Mouse (Mus musculus) common myeloid progenitor, adult 5-6 weeks (primary cell): ENCODE results near the gene Rnf152. TPM values are rescaled to one million over a fixed set of nuclear protein-coding genes. Genes with fewer than 3 reads are reported as not detected.

ENCODE experiments used
- ATAC-seq: replicated peaks from 2 replicates; pipeline ENCODE4 v1.8.0; 2016; ENCODE audit warnings: low read depth, mild to moderate bottlenecking, moderate TSS enrichment, inconsistent platforms; ENCODE audit not compliant: poor library complexity, severe bottlenecking
- total RNA-seq: library from RNA; stranded (forward); fragments of 200-1000, 187-1606 nt; gene quantifications from 2 replicates; pipeline ENCODE4 v1.2.3, GENCODE M21; 2017

Rnf152 gene
- total RNA-seq, 1 experiment from 2014 or later = not detected

DNA sequence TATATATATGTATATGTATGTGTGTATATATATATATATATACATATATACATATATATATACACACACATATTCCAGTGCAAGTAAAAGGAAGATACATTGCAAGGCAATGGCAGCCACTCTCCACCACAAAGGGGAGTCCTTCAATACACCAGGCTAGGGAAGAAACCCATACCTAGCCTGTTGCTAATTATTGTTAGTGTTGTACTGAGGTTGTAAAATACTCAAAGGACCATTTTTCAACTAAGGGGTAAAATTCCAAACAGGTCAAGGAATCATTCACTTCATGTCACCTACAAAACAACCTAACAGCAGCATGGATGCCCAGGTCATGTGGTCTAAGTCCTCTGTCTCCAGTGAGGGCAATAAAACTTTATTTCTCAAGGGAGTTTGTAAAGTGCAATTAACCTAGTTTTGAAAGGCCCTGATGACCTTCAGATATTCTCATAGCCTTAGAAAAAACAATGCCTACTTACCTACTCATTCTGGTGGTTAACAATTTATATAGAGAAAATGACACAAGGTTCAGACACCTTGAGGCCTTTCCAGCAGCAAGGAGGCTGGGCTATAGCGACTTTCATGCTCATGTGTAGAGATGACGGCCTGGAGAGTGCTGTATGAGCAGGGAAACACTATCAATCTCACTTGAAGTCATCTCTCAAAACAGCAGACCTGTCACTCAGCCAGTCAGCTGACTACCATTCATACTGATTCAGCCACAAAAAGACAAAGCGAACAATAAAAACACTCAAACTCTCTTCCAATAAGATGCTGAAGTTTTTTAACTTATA, 42.3 kb downstream of the Rnf152 start:
- no peak for ATAC-seq

GRCm38 (mm10) chr1:105312601-105312901, 44.0 kb downstream of the Rnf152 start:
- ATAC-seq = no peak

GRCm38 (mm10) chr1:105311899-105312600, 44.5 kb downstream of the Rnf152 start:
- no peak for ATAC-seq

GRCm38 (mm10) chr1:105302164-105302563, 54.3 kb downstream of the Rnf152 start:
- no peak for ATAC-seq

DNA sequence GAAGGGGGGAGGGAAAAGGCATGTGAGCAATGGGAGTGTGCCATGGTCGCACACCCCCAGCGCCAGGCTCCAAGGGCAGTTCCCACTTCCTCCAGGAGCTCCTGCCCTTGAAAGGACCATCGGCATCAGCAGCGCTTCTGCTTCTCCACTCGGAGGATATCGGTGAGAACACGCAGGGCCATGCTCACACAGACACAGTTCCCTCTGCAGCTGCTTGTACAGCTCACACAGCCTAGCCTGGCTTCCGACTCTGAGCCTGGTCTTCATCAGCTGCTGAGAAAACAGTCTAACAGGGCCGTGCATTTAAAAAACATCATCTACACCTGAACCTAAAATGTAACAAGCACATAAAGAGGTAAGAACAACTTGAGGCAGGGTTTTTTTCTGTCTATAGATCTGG, 54.7 kb downstream of the Rnf152 start:
- ATAC-seq = no peak

- ATAC-seq = no peak
These were observed 64.7 kb downstream of the Rnf152 start for GRCm38 (mm10) chr1:105291859-105292258.

DNA sequence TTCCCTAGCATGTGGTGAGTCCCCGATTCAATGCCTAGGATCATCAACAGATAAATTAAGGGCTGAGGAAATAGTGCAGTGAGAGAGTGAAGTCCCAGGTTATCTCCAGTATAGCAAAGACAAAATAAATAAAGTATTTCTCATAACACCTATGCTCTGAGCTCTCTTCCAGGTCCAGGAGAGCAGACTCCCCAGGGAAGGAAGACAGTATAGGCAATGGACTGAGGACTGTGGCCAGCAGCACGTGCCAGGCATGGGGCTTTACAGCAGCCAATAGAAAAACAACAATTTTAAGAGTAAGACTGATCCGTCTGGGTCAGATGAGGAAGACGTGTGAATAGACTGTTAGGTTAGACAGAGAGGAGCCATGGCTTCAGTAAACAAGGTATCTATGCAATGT, 69.0 kb downstream of the Rnf152 start:
- no peak for ATAC-seq

- ATAC-seq = no peak
These were observed 69.6 kb downstream of the Rnf152 start for GRCm38 (mm10) chr1:105286906-105287305.

DNA sequence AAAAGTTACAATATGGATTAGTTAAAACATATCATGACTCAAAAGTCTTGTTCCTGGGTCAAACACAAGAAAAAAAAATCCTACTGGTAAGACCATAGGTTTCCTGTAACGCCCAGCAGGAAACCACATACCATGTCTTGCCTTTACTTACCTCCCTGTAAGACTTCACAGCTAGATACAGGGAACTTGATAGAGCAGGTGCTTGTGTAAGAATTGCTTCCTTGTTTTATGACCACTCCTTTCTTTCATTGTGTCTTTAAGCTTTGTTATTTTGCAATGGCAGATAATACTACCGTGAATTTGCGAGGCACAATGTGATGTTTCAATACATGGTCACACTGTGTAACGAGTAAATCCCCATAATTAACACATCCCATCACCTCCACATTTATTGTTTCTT, 71.5 kb downstream of the Rnf152 start:
- 0 out of 2 replicates have a peak, but pooled peaks have one; percentile 11 for ATAC-seq

GRCm38 (mm10) chr1:105284116-105284515, 72.4 kb downstream of the Rnf152 start:
- 0 out of 2 replicates have a peak, but pooled peaks have one; percentile 15 for ATAC-seq

DNA sequence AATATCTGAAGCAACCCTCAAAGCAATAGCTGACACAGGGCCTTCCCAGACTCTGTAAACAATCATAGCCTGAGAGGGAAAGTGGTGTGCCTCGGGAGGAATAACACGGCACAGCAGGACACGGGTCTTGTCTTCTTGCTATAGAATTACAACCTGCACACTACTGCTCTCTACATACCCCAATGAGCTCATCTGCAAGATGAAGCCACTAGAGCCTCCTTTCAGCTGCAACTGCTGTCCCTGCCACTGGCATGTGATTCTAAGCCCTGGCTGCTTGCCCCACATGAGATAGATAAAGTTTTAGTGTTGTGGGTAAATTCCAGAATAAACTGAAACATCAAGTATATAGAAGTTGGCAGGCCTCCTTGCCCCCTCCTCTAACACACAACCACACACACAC, 75.2 kb downstream of the Rnf152 start:
- no peak for ATAC-seq

DNA sequence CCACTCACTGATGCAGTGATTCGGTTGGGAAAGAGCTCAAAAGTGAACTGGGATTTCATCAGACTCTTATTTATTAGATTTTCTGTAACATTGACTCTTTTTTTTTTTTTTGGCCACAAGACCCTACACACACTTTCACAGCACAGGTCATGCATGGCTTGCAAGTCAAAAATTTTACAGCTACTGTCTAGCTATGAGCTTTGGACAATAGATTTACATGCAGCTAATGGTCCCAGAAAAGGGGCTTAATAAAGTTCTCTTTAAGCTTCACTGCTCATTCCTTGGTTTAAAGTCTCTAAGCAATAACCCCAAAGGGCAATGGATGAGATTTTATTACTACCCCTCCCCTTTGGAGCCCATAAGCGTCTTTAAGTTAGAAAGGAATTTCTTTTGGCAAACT, 76.3 kb downstream of the Rnf152 start:
- no peak for ATAC-seq

DNA sequence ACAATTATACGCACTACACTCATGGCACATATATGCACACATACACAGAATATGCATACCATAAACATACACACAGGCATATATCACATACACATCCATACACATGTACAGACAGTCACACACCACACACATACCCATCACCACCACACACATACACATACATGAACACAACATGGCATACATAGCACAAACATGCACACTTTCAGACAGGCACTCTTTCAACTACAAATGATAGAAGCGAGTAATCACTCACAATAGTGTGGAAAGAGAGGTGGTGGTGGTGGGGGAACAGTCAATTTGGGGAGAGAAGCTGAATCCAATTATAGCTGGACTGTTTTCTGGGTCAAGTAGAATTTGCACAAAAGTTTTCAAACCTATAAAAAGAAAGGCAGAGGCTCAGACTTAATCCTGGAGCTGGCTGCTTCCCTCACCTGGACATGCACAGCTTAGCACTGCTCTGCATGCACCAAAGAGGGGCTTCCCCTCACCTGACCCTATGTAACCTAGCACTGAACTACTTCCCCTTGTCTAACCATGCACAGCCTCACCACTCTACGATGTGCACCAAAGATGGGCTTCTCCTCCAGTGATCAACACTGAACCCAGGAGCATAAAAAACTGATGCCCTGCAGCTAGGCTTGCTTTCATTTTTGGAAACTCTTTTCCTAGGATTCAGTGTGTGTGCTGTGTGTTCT, 81.9 kb downstream of the Rnf152 start:
- no peak for ATAC-seq

- ATAC-seq = no peak
These were observed 85.4 kb downstream of the Rnf152 start for GRCm38 (mm10) chr1:105271104-105271503.

GRCm38 (mm10) chr1:105263283-105264033, 93.1 kb downstream of the Rnf152 start:
- ATAC-seq = no peak

GRCm38 (mm10) chr1:105260200-105260599, 96.3 kb downstream of the Rnf152 start:
- no peak for ATAC-seq

- peak; percentile 84 for ATAC-seq
These were observed 99.3 kb downstream of the Rnf152 start for GRCm38 (mm10) chr1:105257199-105257598.

DNA sequence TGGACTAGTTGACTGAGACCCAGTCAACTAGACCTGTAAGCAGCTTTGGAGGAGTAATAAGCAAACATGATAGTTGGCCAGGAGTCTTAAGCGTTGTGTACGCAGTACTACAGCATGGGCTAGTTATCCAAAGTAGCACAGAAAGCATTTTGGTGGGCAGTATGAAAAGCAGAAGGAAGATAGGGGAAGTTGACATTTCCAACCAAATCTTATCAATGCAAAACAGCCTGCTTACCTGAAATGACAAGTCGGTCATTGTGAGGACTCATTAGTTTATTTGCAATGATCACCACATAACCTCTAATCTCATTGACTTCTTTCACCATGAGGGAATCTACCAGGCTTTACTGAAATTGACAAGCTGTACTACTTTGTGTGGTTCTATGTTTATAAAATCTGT, 107.3 kb downstream of the Rnf152 start:
- 0 out of 2 replicates have a peak, but pooled peaks have one; percentile 15 for ATAC-seq

DNA sequence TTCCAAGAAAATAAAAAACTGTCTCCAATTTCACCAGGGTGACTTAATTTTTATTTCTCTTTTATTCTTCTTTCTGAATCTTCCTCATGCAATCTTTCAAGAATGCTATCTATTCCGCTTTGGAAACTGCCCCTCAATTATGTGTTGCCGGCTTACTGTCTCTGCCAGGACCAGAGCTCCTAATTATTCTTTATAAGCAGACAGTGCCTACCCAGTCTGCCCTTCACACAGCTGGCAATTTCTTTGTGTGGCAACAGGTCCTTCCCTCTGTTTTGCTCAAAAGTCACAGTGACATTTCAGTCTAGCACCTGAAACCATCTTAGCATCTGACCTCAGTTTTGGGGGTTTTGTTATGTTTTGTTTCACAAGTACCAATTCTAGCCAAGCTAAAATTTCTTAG, 109.9 kb downstream of the Rnf152 start:
- ATAC-seq = no peak

- ATAC-seq = no peak
These were observed 110.4 kb downstream of the Rnf152 start for GRCm38 (mm10) chr1:105246075-105246574.
